Mouse (Mus musculus): ENCODE measurements around the gene Senp1. TPM values are rescaled to one million over a fixed set of nuclear protein-coding genes. Genes with fewer than 3 reads are reported as not detected.

The Senp1 gene
- polyA plus RNA-seq, 1 experiment from 2014 or later = 41.4 TPM

DNA sequence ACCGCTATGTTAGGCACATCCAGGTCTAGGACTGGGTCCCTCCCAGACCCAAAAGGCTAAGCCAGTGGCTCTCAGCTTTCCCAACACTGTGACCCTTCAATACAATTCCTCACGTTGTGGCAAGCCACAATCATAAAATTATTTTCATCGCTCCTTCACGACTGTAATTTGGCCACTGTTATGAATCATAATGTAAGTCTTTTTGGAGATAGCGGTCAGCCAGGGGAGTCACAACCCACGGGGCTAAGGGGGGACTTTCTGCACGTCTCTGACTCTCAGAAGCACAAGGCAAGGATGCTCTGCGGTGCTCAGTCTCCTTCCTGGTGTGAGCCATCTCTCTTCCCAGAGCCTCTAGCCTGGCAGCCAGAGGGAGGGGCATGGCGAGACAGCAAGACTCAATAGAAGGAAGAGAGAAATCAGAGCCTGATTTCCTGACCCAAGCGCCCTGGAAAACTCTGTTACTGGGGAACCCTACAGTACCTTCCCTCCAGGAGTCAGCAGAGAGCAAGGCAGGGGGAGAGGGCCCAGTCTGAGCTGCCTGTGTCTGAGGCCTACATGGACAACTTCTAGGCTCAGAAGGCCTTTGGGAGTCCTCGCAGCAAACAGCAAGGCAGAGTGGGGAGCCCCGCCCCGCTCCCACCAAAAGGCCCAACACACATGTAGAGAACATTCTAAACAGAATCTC, 101.4 kb downstream of the Senp1 start:
- peak overlapping the region; percentile 41 for H3K4me2 ChIP-seq (replicated peaks)
- H3K9me3 ChIP-seq = no peaks in the 10 kb centered on the region
- H3K9ac ChIP-seq (replicated peaks) = peak overlapping the region; percentile 53
- peak overlapping the region; percentile 95 for H3K27ac ChIP-seq (replicated peaks)
- H3K4me1 ChIP-seq = peaks cover 56% of the 10 kb centered on the region
- no peak overlapping the region for H3K4me3 ChIP-seq
- peak; percentile 10; the same call in 1 of the 2 replicates for ATAC-seq (ENCODE audit: low FRiP score, low read depth)
- 25% methylated on average over 13 of the region's 13 CpGs for WGBS
- H3K36me3 ChIP-seq = peaks cover 54% of the 10 kb centered on the region
- no peaks in the 10 kb centered on the region for H3K27me3 ChIP-seq

DNA sequence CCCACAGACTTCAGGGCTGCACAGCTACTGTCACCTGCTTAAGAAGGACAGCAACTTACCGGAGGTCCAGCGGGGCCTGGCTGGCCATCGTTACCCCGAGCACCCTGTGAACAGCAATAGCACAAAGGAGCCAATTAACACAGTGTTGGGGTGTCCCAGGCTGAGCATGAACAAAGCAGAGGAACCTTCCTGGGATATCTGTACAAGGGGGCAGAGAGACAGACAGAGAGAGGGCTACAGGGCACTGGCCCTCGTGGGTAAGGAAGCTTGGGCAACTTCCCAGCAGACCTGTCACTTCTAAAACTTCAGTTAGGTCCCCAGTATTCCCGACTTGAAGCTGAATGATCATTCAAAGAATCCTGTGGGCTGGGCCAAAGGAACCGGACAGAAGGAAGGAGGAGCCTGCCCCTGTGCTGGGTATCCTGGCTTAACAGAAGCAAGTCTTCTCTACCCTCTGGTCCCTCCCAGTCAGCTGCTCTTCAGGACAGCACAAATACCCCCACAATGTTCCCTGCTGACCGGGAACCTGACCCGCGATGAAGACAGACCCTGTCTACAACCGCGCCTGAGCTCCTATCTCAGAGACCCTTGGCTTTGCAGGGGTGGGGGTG, 102.2 kb downstream of the Senp1 start:
- H3K9ac ChIP-seq (replicated peaks) = peak overlapping the region; percentile 39
- H3K4me3 ChIP-seq = no peak overlapping the region
- H3K4me2 ChIP-seq (replicated peaks) = peak overlapping the region; percentile 45
- no peak for ATAC-seq (ENCODE audit: low FRiP score, low read depth)
- peaks cover 54% of the 10 kb centered on the region for H3K36me3 ChIP-seq
- 2% methylated on average over 12 of the region's 12 CpGs for WGBS
- peaks cover 56% of the 10 kb centered on the region for H3K4me1 ChIP-seq
- H3K27ac ChIP-seq (replicated peaks) = peak overlapping the region; percentile 95
- no peaks in the 10 kb centered on the region; the same call in 1 of the 2 replicates for H3K9me3 ChIP-seq
- no peaks in the 10 kb centered on the region for H3K27me3 ChIP-seq

DNA sequence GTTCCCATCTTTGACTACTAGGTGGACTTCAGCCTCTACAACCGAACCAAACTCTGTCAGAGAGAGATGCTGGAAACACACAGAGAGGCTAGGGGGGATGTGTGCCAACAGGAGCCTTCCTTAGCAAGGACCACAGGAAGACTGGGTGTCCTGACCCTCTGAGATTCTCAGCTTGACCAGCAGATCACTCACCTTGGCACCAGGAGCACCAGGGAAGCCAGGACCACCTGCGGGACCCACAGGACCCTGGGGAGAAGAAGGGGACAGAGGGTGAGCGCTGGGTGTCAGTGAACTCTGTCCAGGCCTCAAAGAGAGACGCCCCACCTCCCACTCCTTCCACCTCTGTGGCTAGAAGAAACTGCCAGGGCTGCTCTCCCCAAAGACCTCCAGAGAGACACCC, 102.8 kb downstream of the Senp1 start:
- Histone ChIP-seq H3K27ac (replicated peaks) (peak overlapping the region; percentile 95), H3K36me3 (peaks cover 54% of the 10 kb centered on the region), H3K4me3 (no peak overlapping the region), H3K4me1 (peaks cover 54% of the 10 kb centered on the region), H3K9me3 (no peaks in the 10 kb centered on the region; the same call in 1 of the 2 replicates), H3K27me3 (no peaks in the 10 kb centered on the region), H3K9ac (replicated peaks) (peak overlapping the region; percentile 39), H3K4me2 (replicated peaks) (peak overlapping the region; percentile 45)
- WGBS = 5% methylated on average over 4 of the region's 4 CpGs
- ATAC-seq (ENCODE audit: low FRiP score, low read depth) = no peak

DNA sequence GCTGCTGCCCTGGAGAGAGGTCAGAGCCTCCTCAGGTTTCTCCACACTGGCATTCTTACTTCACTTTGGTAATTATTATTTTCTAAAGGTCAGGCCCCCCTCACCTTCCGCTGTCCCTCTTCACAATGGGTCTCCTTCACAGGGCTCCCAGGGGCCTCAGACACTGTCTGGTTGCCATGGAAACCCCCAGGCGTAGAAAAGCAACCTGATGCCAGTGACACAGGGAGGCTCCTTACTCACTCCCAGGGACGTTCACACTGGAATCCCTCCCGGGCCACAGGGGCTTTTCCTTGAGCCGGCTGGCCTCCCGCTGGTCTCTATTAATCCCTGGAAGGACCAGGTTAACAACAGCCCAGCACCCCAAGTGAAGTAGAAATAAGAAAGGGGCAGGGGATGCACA, 103.4 kb downstream of the Senp1 start:
- peak overlapping the region; percentile 45 for H3K4me2 ChIP-seq (replicated peaks)
- WGBS = under 1% methylated on average over 6 of the region's 6 CpGs
- peak overlapping the region; percentile 39; the same call in 1 of the 2 replicates for H3K9ac ChIP-seq (replicated peaks)
- no peaks in the 10 kb centered on the region; the same call in 1 of the 2 replicates for H3K9me3 ChIP-seq
- peak overlapping the region; percentile 95 for H3K27ac ChIP-seq (replicated peaks)
- ATAC-seq (ENCODE audit: low FRiP score, low read depth) = peak; percentile 63
- H3K4me1 ChIP-seq = peaks cover 54% of the 10 kb centered on the region
- H3K27me3 ChIP-seq = no peaks in the 10 kb centered on the region
- H3K36me3 ChIP-seq = peaks cover 54% of the 10 kb centered on the region
- 0 out of 2 replicates have a peak overlapping the region, but pooled peaks have one; percentile 13 for H3K4me3 ChIP-seq

DNA sequence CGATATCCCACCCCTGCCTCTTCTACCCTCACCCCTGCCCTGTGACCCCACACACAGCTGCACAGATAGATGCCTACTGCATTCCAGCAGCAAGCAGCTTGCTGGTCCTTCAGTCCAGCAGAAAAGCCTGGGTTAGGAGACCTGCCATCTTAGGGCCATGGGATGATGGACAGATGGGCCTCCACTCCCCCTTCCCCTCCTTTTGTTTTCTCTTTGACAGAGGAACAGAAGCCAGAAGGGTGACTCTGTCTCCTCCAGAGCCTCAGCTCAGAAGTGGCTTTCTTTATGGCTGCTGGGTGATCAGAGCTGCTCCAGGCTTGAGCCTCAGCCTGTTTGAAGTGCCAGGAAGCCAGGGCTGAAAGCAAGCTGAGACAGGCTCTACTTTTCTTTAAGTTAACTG, 104.0 kb downstream of the Senp1 start:
- peaks cover 54% of the 10 kb centered on the region for H3K36me3 ChIP-seq
- ATAC-seq (ENCODE audit: low FRiP score, low read depth) = peak; percentile 19; the same call in 1 of the 2 replicates
- no peak overlapping the region for H3K4me3 ChIP-seq
- peak overlapping the region; percentile 45 for H3K4me2 ChIP-seq (replicated peaks)
- peaks cover 54% of the 10 kb centered on the region for H3K4me1 ChIP-seq
- H3K9me3 ChIP-seq = no peaks in the 10 kb centered on the region; the same call in 1 of the 2 replicates
- H3K27me3 ChIP-seq = no peaks in the 10 kb centered on the region
- 6% methylated on average over 1 of the region's 1 CpGs for WGBS
- H3K27ac ChIP-seq (replicated peaks) = peak overlapping the region; percentile 95
- H3K9ac ChIP-seq (replicated peaks) = peak overlapping the region; percentile 41; the same call in 1 of the 2 replicates

Other genes with a start within 250 kb of the Senp1 start
- gene Hdac7, start 249.2 kb downstream of the Senp1 start, polyA plus RNA-seq (2016; fragmentation: Nextera tagmentation; extraction: Ambion mirVana) = 24.8 and 29.9 TPM in 2 replicates
- 0.24 TPM in 1 of 2 replicates, not detected in the other for gene Vdr, start 183.1 kb downstream of the Senp1 start, polyA plus RNA-seq (2016; fragmentation: Nextera tagmentation; extraction: Ambion mirVana)
- gene Tmem106c, start 129.5 kb downstream of the Senp1 start, polyA plus RNA-seq (2016; fragmentation: Nextera tagmentation; extraction: Ambion mirVana) = 52.8 and 58.2 TPM in 2 replicates
- 137 and 194 TPM in 2 replicates for gene Col2a1, start 89.0 kb downstream of the Senp1 start, polyA plus RNA-seq (2016; fragmentation: Nextera tagmentation; extraction: Ambion mirVana)
- 52.1 and 54.8 TPM in 2 replicates for gene Pfkm, start 1.2 kb downstream of the Senp1 start, polyA plus RNA-seq (2016; fragmentation: Nextera tagmentation; extraction: Ambion mirVana)
- gene Asb8, start 71.9 kb upstream of the Senp1 start, polyA plus RNA-seq (2016; fragmentation: Nextera tagmentation; extraction: Ambion mirVana) = 42.5 and 45.0 TPM in 2 replicates
- 23.3 and 23.4 TPM in 2 replicates for gene Ccdc184, start 73.4 kb upstream of the Senp1 start, polyA plus RNA-seq (2016; fragmentation: Nextera tagmentation; extraction: Ambion mirVana)
- gene Olfr288, start 101.8 kb upstream of the Senp1 start, polyA plus RNA-seq (2016; fragmentation: Nextera tagmentation; extraction: Ambion mirVana) = not detected in 2 replicates
- gene Gm44579, start 127.2 kb upstream of the Senp1 start, polyA plus RNA-seq (2016; fragmentation: Nextera tagmentation; extraction: Ambion mirVana) = not detected in 2 replicates
- gene Olfr287, start 127.3 kb upstream of the Senp1 start, polyA plus RNA-seq (2016; fragmentation: Nextera tagmentation; extraction: Ambion mirVana) = not detected in 2 replicates
- not detected in 2 replicates for gene Olfr286, start 140.7 kb upstream of the Senp1 start, polyA plus RNA-seq (2016; fragmentation: Nextera tagmentation; extraction: Ambion mirVana)
- not detected in 2 replicates for gene H1fnt, start 163.5 kb upstream of the Senp1 start, polyA plus RNA-seq (2016; fragmentation: Nextera tagmentation; extraction: Ambion mirVana)
- gene Zfp641, start 202.4 kb upstream of the Senp1 start, polyA plus RNA-seq (2016; fragmentation: Nextera tagmentation; extraction: Ambion mirVana) = 2.3 and 2.9 TPM in 2 replicates
- gene Olfr285, start 223.6 kb upstream of the Senp1 start, polyA plus RNA-seq (2016; fragmentation: Nextera tagmentation; extraction: Ambion mirVana) = not detected in 2 replicates
- not detected in 2 replicates for gene Olfr284, start 247.2 kb upstream of the Senp1 start, polyA plus RNA-seq (2016; fragmentation: Nextera tagmentation; extraction: Ambion mirVana)

Data from midbrain, embryonic 12.5 days (tissue).